Mouse (Mus musculus) gastrocnemius, postnatal 14 days (tissue): ENCODE results near the gene Plcd1. TPM values are rescaled to one million over a fixed set of nuclear protein-coding genes. Genes with fewer than 3 reads are reported as not detected.

Experiments used
- DNase-seq: peaks from one replicate; pipeline ENCODE4 v3.0.0; 2021; ENCODE audit warnings: mixed read lengths
- intact Hi-C: fragments of 180-260 bp; cut with DNase I; formaldehyde crosslinking; loops from one replicate; pipeline ENCODE4 v1.15.1; 2025; ENCODE audit warnings: low total_unique reads
- microRNA-seq, 2 experiments: library from miRNA; unstranded; fragments of <30 nt; microRNA quantifications; one replicate each; pipeline ENCODE4 v1.2.0; 2021
- total RNA-seq, 2 experiments: library from RNA; stranded (reverse); gene quantifications; 2 replicates each; pipeline ENCODE4 v1.2.3; 2021

Gene Plcd1
- total RNA-seq, 2 experiments from 2014 or later, result 11.6 to 11.7 TPM

GRCm38 (mm10) chr9:119031038-119031437 lies 62.3 kb downstream of the Plcd1 start:
- intact Hi-C loops, result no loop called here
- no peak for DNase-seq

- peak; percentile 80 for DNase-seq
- intact Hi-C loops, result loop anchor here (2.0 kb wide), 1 partner anchor 111 kb away; no protein-coding TSS in a partner anchor
These were observed 63.7 kb downstream of the Plcd1 start for GRCm38 (mm10) chr9:119029568-119029967.

GRCm38 (mm10) chr9:119028226-119029195 lies 64.8 kb downstream of the Plcd1 start:
- intact Hi-C loops, result loop anchor here (2.0 kb wide), 1 partner anchor 110 kb away; no protein-coding TSS in a partner anchor
- DNase-seq, result no peak

GRCm38 (mm10) chr9:119027337-119027736 lies 66.0 kb downstream of the Plcd1 start:
- intact Hi-C loops, result no loop called here
- no peak for DNase-seq

GRCm38 (mm10) chr9:119025832-119026331 lies 67.4 kb downstream of the Plcd1 start:
- DNase-seq, result no peak
- intact Hi-C loops, result no loop called here

- intact Hi-C loops, result no loop called here
- no peak for DNase-seq
These were observed 68.0 kb downstream of the Plcd1 start for GRCm38 (mm10) chr9:119025263-119025662.

- intact Hi-C loops, result no loop called here
- no peak for DNase-seq
These were observed 71.6 kb downstream of the Plcd1 start for GRCm38 (mm10) chr9:119021731-119022130.

Small RNA genes within 50 kb of the gene (microRNA-seq; reads per million reads assigned to microRNA genes)
- 5.4 to 201 reads per million in 2 experiments for gene Mir26a-1

Other genes starting within 250 kb of the Plcd1 start
- gene Ctdspl, start 167.0 kb downstream of the Plcd1 start, total RNA-seq, result 10 to 100 TPM in 1 of 2 experiments, 1 to 10 TPM in 1; 8.2 to 10.0 TPM
- gene Vill, start 40.7 kb downstream of the Plcd1 start, total RNA-seq, result under 1 TPM; 0.31 to 0.96 TPM
- gene Dlec1, start 9.0 kb upstream of the Plcd1 start, total RNA-seq, result under 1 TPM in 1 of 2 experiments, not detected in 1; 0.12 TPM
- 1 to 10 TPM; 1.1 to 1.3 TPM for gene Acaa1b, start 63.6 kb upstream of the Plcd1 start, total RNA-seq
- gene Gm47289, start 65.7 kb upstream of the Plcd1 start, total RNA-seq, result not detected
- not detected for gene Slc22a13, start 115.6 kb upstream of the Plcd1 start, total RNA-seq
- gene Oxsr1, start 228.9 kb upstream of the Plcd1 start, total RNA-seq, result 10 to 100 TPM; 31.1 to 34.4 TPM
- 10 to 100 TPM; 41.3 to 44.3 TPM for gene Acaa1a, start 246.2 kb upstream of the Plcd1 start, total RNA-seq
- gene Myd88, start 247.9 kb upstream of the Plcd1 start, total RNA-seq, result 1 to 10 TPM; 7.0 to 7.5 TPM